Mouse (Mus musculus) embryonic fibroblast, embryonic 13.5 days (primary cell): ENCODE measurements around the gene Snapc4.

ENCODE experiments used
- CTCF ChIP-seq: IDR thresholded peaks from 2 replicates; pipeline ENCODE4 v1.5.1; 2011; ENCODE audit warnings: mild to moderate bottlenecking, control low read depth, low read length, moderate library complexity, borderline replicate concordance; ENCODE audit not compliant: insufficient read depth
- POLR2A ChIP-seq: IDR thresholded peaks from 2 replicates; pipeline ENCODE4 v1.6.1; 2011; ENCODE audit warnings: low read depth, mild to moderate bottlenecking, control low read depth, low read length, moderate library complexity

- TF ChIP-seq CTCF (no peak), POLR2A (no peak)
Measured at GRCm38 (mm10) chr2:26429851-26430250, 49.4 kb upstream of the Snapc4 start.
